Mouse (Mus musculus) midbrain, embryonic 11.5 days (tissue): ENCODE measurements at regions not wholly inside any gene's neighbourhood (a gene's known extent, or its start where the extent isn't known, plus 50 kb on each side); places are given as distances from the start of the nearest gene placed in this dataset.

Source experiments
- ATAC-seq: fragments of 200-750 bp; cut with Nextera tagmentation; 2 replicates; pipeline ENCODE4 v1.8.0; 2017; ENCODE audit warnings: moderate TSS enrichment, moderate library complexity; ENCODE audit not compliant: low FRiP score
- DNase-seq: peaks from one replicate; pipeline ENCODE4 v3.0.0; 2015; ENCODE audit warnings: low spot score; ENCODE audit errors: missing footprints
- H3K27ac ChIP-seq: fragments of 300-500 bp; sonication (generic); 2 replicates; pipeline ENCODE4 v1.5.1; 2014; ENCODE audit warnings: low read depth, low read length
- H3K27me3 ChIP-seq: fragments of 300-500 bp; sonication (generic); 2 replicates; pipeline ENCODE4 v1.6.1; 2014; ENCODE audit warnings: mild to moderate bottlenecking, low read length, moderate library complexity, mixed read lengths; ENCODE audit not compliant: control insufficient read depth, insufficient read depth
- H3K36me3 ChIP-seq: fragments of 300-500 bp; sonication (generic); 2 replicates; pipeline ENCODE4 v1.6.1; 2014; ENCODE audit warnings: mild to moderate bottlenecking, low read length, moderate library complexity, mixed read lengths; ENCODE audit not compliant: control insufficient read depth, insufficient read depth
- H3K4me1 ChIP-seq: fragments of 300-500 bp; sonication (generic); 2 replicates; pipeline ENCODE4 v1.6.1; 2014; ENCODE audit warnings: low read length; ENCODE audit not compliant: control insufficient read depth, insufficient read depth
- H3K4me2 ChIP-seq: fragments of 300-500 bp; sonication (generic); 2 replicates; pipeline ENCODE4 v1.6.1; 2014; ENCODE audit warnings: mild to moderate bottlenecking, moderate library complexity
- H3K4me3 ChIP-seq: fragments of 300-500 bp; sonication (generic); 2 replicates; pipeline ENCODE4 v1.5.1; 2014; ENCODE audit warnings: low read depth, low read length
- H3K9ac ChIP-seq: fragments of 300-500 bp; sonication (generic); 2 replicates; pipeline ENCODE4 v1.6.1; 2014; ENCODE audit warnings: low read length
- H3K9me3 ChIP-seq: fragments of 300-500 bp; sonication (generic); 2 replicates; pipeline ENCODE4 v1.6.1; 2016; ENCODE audit warnings: low read length; ENCODE audit not compliant: control insufficient read depth
- WGBS: fragments of 180-500 bp; shearing (Covaris S2); extraction: QIAGEN DNeasy Blood & Tissue Kit; methylation state at CpG from one replicate; pipeline ENCODE4 v1.1.7; 2014; 5-methylcytosine and 5-hydroxymethylcytosine counted together

- Histone ChIP-seq H3K4me1 (no peaks in the 10 kb centered on the region), H3K9me3 (no peaks in the 10 kb centered on the region), H3K9ac (no peak overlapping the region), H3K36me3 (no peaks in the 10 kb centered on the region), H3K27me3 (no peaks in the 10 kb centered on the region), H3K4me2 (no peak overlapping the region), H3K27ac (no peak overlapping the region), H3K4me3 (no peak overlapping the region)
- 90% methylated on average over 2 of the region's 2 CpGs for WGBS
- DNase-seq (no peak), ATAC-seq (no peak)
These were observed 92.0 kb upstream of the Speer4f2 start for GRCm38 (mm10) chr5:17280951-17281350.

GRCm38 (mm10) chr5:17289028-17289427 is 84.0 kb upstream of the Speer4f2 start:
- no peak overlapping the region for H3K27ac ChIP-seq
- no peaks in the 10 kb centered on the region for H3K9me3 ChIP-seq
- no peak for ATAC-seq
- no peak overlapping the region for H3K9ac ChIP-seq
- no peaks in the 10 kb centered on the region for H3K27me3 ChIP-seq
- no peaks in the 10 kb centered on the region for H3K36me3 ChIP-seq
- WGBS = 61% methylated on average over 1 of the region's 1 CpGs
- no peak for DNase-seq
- H3K4me2 ChIP-seq = no peak overlapping the region
- no peak overlapping the region for H3K4me3 ChIP-seq
- no peaks in the 10 kb centered on the region; the same call in 1 of the 2 replicates for H3K4me1 ChIP-seq

GRCm38 (mm10) chr5:17292559-17292958 is 80.4 kb upstream of the Speer4f2 start:
- ATAC-seq = peak; percentile 57; the same call in 1 of the 2 replicates

GRCm38 (mm10) chr5:17296571-17297035 is 76.4 kb upstream of the Speer4f2 start:
- no peak for ATAC-seq
- no peaks in the 10 kb centered on the region for H3K36me3 ChIP-seq
- no peaks in the 10 kb centered on the region for H3K27me3 ChIP-seq
- H3K4me3 ChIP-seq = no peak overlapping the region
- H3K27ac ChIP-seq = no peak overlapping the region
- DNase-seq = no peak
- peaks cover 2% of the 10 kb centered on the region; the same call in 1 of the 2 replicates for H3K4me1 ChIP-seq
- H3K9me3 ChIP-seq = no peaks in the 10 kb centered on the region
- WGBS = 55% methylated on average over 4 of the region's 4 CpGs
- no peak overlapping the region for H3K9ac ChIP-seq
- H3K4me2 ChIP-seq = no peak overlapping the region

More at GRCm38 (mm10) chr5:17292559-17292958, 80.4 kb upstream of the Speer4f2 start:
- Histone ChIP-seq H3K4me3 (no peak overlapping the region), H3K36me3 (no peaks in the 10 kb centered on the region), H3K27me3 (no peaks in the 10 kb centered on the region), H3K9me3 (no peaks in the 10 kb centered on the region), H3K27ac (no peak overlapping the region), H3K4me2 (no peak overlapping the region), H3K4me1 (peaks cover 2% of the 10 kb centered on the region; the same call in 1 of the 2 replicates), H3K9ac (no peak overlapping the region)
- WGBS = 29% methylated on average over 2 of the region's 2 CpGs
- no peak for DNase-seq

- H3K36me3 ChIP-seq = no peaks in the 10 kb centered on the region
- no peak for ATAC-seq
- H3K4me3 ChIP-seq = no peak overlapping the region
- peaks cover 2% of the 10 kb centered on the region; the same call in 1 of the 2 replicates for H3K4me1 ChIP-seq
- H3K9me3 ChIP-seq = no peaks in the 10 kb centered on the region
- H3K9ac ChIP-seq = no peak overlapping the region
- H3K27me3 ChIP-seq = no peaks in the 10 kb centered on the region
- H3K27ac ChIP-seq = no peak overlapping the region
- DNase-seq = no peak
- H3K4me2 ChIP-seq = no peak overlapping the region
These were observed 73.1 kb upstream of the Speer4f2 start for GRCm38 (mm10) chr5:17299846-17300245.

GRCm38 (mm10) chr5:17321501-17321900 is 51.5 kb upstream of the Speer4f2 start:
- Histone ChIP-seq H3K4me2 (no peak overlapping the region), H3K9ac (no peak overlapping the region)
- no peak for ATAC-seq

More at GRCm38 (mm10) chr5:17321501-17321900, 51.5 kb upstream of the Speer4f2 start:
- no peak for DNase-seq
- no peaks in the 10 kb centered on the region for H3K4me1 ChIP-seq
- H3K9me3 ChIP-seq = no peaks in the 10 kb centered on the region
- no peaks in the 10 kb centered on the region for H3K27me3 ChIP-seq
- no peak overlapping the region for H3K27ac ChIP-seq
- no peak overlapping the region for H3K4me3 ChIP-seq
- H3K36me3 ChIP-seq = no peaks in the 10 kb centered on the region
